ENCODE assay signal across 22 mouse cellular contexts in the genomic region with DNA sequence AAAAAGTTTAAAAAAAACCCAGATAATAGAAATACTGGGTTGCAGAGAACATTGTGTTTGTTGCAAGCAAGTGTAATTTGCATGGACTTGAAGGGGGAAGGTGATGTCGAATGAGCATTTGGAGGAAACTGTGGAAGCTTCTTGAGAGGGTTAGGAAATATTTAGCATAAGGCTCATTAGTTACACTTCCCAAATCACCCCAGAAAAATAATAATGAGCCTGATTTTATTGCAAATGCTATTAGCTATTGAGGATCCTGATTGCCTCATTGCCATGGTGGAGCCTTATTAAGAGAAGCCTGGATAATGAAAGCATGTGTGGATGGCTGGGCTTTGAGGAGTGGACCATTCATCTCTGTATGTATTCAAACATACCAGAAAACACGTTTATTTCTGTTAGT.
DNase-seq lines count a peak whose midpoint lies in the region; ATAC-seq lines count a peak whose summit lies in the region.
"Had no signal": no experiment of that assay in that cellular context is flagged by ENCODE, and none has a peak within 500 bp of the region (broad histone marks: within the 10 kb centered on the region; RNA-seq: fewer than 3 reads in every experiment).

No protein-coding gene starts in this region.

- peak; percentile 85 for ATAC-seq in forebrain, embryonic 11.5 days (replicated peaks; ENCODE audit: low FRiP score)
- 0 out of 2 replicates have a peak, but pooled peaks have one; percentile 19 for ATAC-seq in midbrain, embryonic 12.5 days (ENCODE audit: low FRiP score, low read depth)
- peak; percentile 80 for ATAC-seq in forebrain, embryonic 14.5 days
- peak; percentile 33; the same call in 1 of the 2 replicates for ATAC-seq in forebrain, embryonic 16.5 days
- ATAC-seq in hindbrain, embryonic 16.5 days = no peak
- ATAC-seq: CD4-positive, CD25-positive, alpha-beta regulatory T cell, adult 4 months had no signal

- no peak overlapping the region for H3K4me3 ChIP-seq in forebrain, embryonic 11.5 days (ENCODE audit: low read depth, low read length)
- H3K4me3 ChIP-seq in forebrain, embryonic 10.5 days = no peak overlapping the region
- no peak overlapping the region for H3K4me3 ChIP-seq in midbrain, embryonic 12.5 days
- H3K4me3 ChIP-seq in midbrain, embryonic 10.5 days = no peak overlapping the region
- H3K4me3 ChIP-seq in forebrain, embryonic 14.5 days (ENCODE audit: low read depth, low read length) = no peak overlapping the region
- no peak overlapping the region for H3K4me3 ChIP-seq in forebrain, embryonic 16.5 days (replicated peaks; ENCODE audit: low read length)
- no peak overlapping the region for H3K4me3 ChIP-seq in hindbrain, embryonic 16.5 days (ENCODE audit: low read length)
- H3K4me3 ChIP-seq: embryonic facial prominence, embryonic 10.5 days; embryonic facial prominence, embryonic 12.5 days had no signal

- no peak overlapping the region for H3K9ac ChIP-seq in forebrain, embryonic 11.5 days (ENCODE audit: low read length)
- H3K9ac ChIP-seq in midbrain, embryonic 12.5 days (replicated peaks) = no peak overlapping the region
- H3K9ac ChIP-seq in forebrain, embryonic 14.5 days (ENCODE audit: low read length) = no peak overlapping the region
- H3K9ac ChIP-seq in forebrain, embryonic 16.5 days (replicated peaks; ENCODE audit: low read depth, low read length) = no peak overlapping the region
- H3K9ac ChIP-seq in hindbrain, embryonic 16.5 days (ENCODE audit: low read depth, low read length) = no peak overlapping the region
- H3K9ac ChIP-seq: embryonic facial prominence, embryonic 12.5 days had no signal

- H3K9me3 ChIP-seq in forebrain, embryonic 11.5 days (ENCODE audit: control insufficient read depth, low read length) = no peaks in the 10 kb centered on the region
- H3K9me3 ChIP-seq in forebrain, embryonic 10.5 days = no peaks in the 10 kb centered on the region
- no peaks in the 10 kb centered on the region for H3K9me3 ChIP-seq in midbrain, embryonic 12.5 days
- H3K9me3 ChIP-seq in midbrain, embryonic 10.5 days (replicated peaks) = no peaks in the 10 kb centered on the region
- H3K9me3 ChIP-seq in forebrain, embryonic 14.5 days (replicated peaks; ENCODE audit: control insufficient read depth, low read length) = no peaks in the 10 kb centered on the region
- no peaks in the 10 kb centered on the region for H3K9me3 ChIP-seq in forebrain, embryonic 16.5 days (ENCODE audit: control insufficient read depth, low read length)
- H3K9me3 ChIP-seq in hindbrain, embryonic 16.5 days (ENCODE audit: control insufficient read depth, low read length) = no peaks in the 10 kb centered on the region
- H3K9me3 ChIP-seq: embryonic facial prominence, embryonic 10.5 days; embryonic facial prominence, embryonic 12.5 days; G1E had no signal

- H3K27ac ChIP-seq in forebrain, embryonic 11.5 days (ENCODE audit: low read depth, low read length) = no peak overlapping the region
- no peak overlapping the region for H3K27ac ChIP-seq in forebrain, embryonic 10.5 days
- no peak overlapping the region for H3K27ac ChIP-seq in midbrain, embryonic 12.5 days (replicated peaks)
- no peak overlapping the region for H3K27ac ChIP-seq in midbrain, embryonic 10.5 days (replicated peaks)
- no peak overlapping the region for H3K27ac ChIP-seq in forebrain, embryonic 14.5 days (ENCODE audit: low read depth, low read length)
- no peak overlapping the region for H3K27ac ChIP-seq in forebrain, embryonic 16.5 days (ENCODE audit: low read length)
- H3K27ac ChIP-seq in hindbrain, embryonic 16.5 days (ENCODE audit: low read depth, low read length) = no peak overlapping the region
- H3K27ac ChIP-seq: embryonic facial prominence, embryonic 10.5 days; embryonic facial prominence, embryonic 12.5 days had no signal

- WGBS in forebrain, embryonic 11.5 days = 44% methylated on average over 2 of the region's 2 CpGs
- 60% methylated on average over 2 of the region's 2 CpGs for WGBS in forebrain, embryonic 10.5 days
- WGBS in midbrain, embryonic 12.5 days = 60% methylated on average over 2 of the region's 2 CpGs
- 69% methylated on average over 2 of the region's 2 CpGs for WGBS in midbrain, embryonic 10.5 days
- 10% methylated on average over 2 of the region's 2 CpGs for WGBS in forebrain, embryonic 14.5 days
- 14% methylated on average over 2 of the region's 2 CpGs for WGBS in forebrain, embryonic 16.5 days
- 54% methylated on average over 2 of the region's 2 CpGs for WGBS in hindbrain, embryonic 16.5 days

- no peaks in the 10 kb centered on the region for H3K36me3 ChIP-seq in forebrain, embryonic 11.5 days (ENCODE audit: control insufficient read depth, insufficient read depth, low read length)
- H3K36me3 ChIP-seq in forebrain, embryonic 10.5 days (replicated peaks) = no peaks in the 10 kb centered on the region
- no peaks in the 10 kb centered on the region for H3K36me3 ChIP-seq in midbrain, embryonic 12.5 days
- no peaks in the 10 kb centered on the region for H3K36me3 ChIP-seq in midbrain, embryonic 10.5 days
- no peaks in the 10 kb centered on the region for H3K36me3 ChIP-seq in forebrain, embryonic 14.5 days (ENCODE audit: control insufficient read depth, insufficient read depth, low read length)
- H3K36me3 ChIP-seq in forebrain, embryonic 16.5 days (ENCODE audit: control insufficient read depth, insufficient read depth) = no peaks in the 10 kb centered on the region
- no peaks in the 10 kb centered on the region for H3K36me3 ChIP-seq in hindbrain, embryonic 16.5 days (ENCODE audit: control insufficient read depth, insufficient read depth, low read length)
- H3K36me3 ChIP-seq: embryonic facial prominence, embryonic 10.5 days; embryonic facial prominence, embryonic 12.5 days; G1E had no signal

- no peaks in the 10 kb centered on the region for H3K27me3 ChIP-seq in forebrain, embryonic 11.5 days (ENCODE audit: control insufficient read depth, insufficient read depth, low read length)
- H3K27me3 ChIP-seq in forebrain, embryonic 10.5 days (ENCODE audit: poor library complexity, severe bottlenecking) = no peaks in the 10 kb centered on the region
- H3K27me3 ChIP-seq in midbrain, embryonic 12.5 days = no peaks in the 10 kb centered on the region
- no peaks in the 10 kb centered on the region for H3K27me3 ChIP-seq in midbrain, embryonic 10.5 days (ENCODE audit: low read depth, poor library complexity, severe bottlenecking)
- H3K27me3 ChIP-seq in forebrain, embryonic 14.5 days (replicated peaks; ENCODE audit: control insufficient read depth, insufficient read depth, low read length) = no peaks in the 10 kb centered on the region
- no peaks in the 10 kb centered on the region for H3K27me3 ChIP-seq in forebrain, embryonic 16.5 days (replicated peaks; ENCODE audit: control insufficient read depth, insufficient read depth, low read length)
- no peaks in the 10 kb centered on the region for H3K27me3 ChIP-seq in hindbrain, embryonic 16.5 days (replicated peaks; ENCODE audit: control insufficient read depth, insufficient read depth, low read length)
- H3K27me3 ChIP-seq: CH12.LX; embryonic facial prominence, embryonic 12.5 days had no signal

- DNase-seq in forebrain, embryonic 11.5 days (ENCODE audit: low spot score) = no peak
- DNase-seq in forebrain, embryonic 10.5 days (ENCODE audit: extremely low spot score, low spot score) = no peak
- DNase-seq in midbrain, embryonic 10.5 days (ENCODE audit: low spot score) = no peak
- DNase-seq in forebrain, embryonic 14.5 days (ENCODE audit: low spot score) = peak; percentile 39
- DNase-seq in kidney, postnatal 14 days = no peak
- DNase-seq: adrenal gland, adult 2 months; adrenal gland, postnatal 10 days; adrenal gland, postnatal 25 days; B cell, adult 2 months; cerebellum, adult 11-12 months; cerebellum, adult 2 months; cerebellum, adult 9-10 months; cerebellum, postnatal 10 days; cerebellum, postnatal 25 days had no signal

- no peak overlapping the region for H3K4me2 ChIP-seq in forebrain, embryonic 11.5 days (ENCODE audit: low read depth, low read length, severe bottlenecking)
- no peak overlapping the region for H3K4me2 ChIP-seq in midbrain, embryonic 12.5 days (replicated peaks)
- no peak overlapping the region for H3K4me2 ChIP-seq in forebrain, embryonic 14.5 days (ENCODE audit: low read length)
- H3K4me2 ChIP-seq in forebrain, embryonic 16.5 days (ENCODE audit: low read length) = no peak overlapping the region
- H3K4me2 ChIP-seq in hindbrain, embryonic 16.5 days (ENCODE audit: low read length) = no peak overlapping the region
- H3K4me2 ChIP-seq: embryonic facial prominence, embryonic 12.5 days had no signal

- no peaks in the 10 kb centered on the region for H3K4me1 ChIP-seq in forebrain, embryonic 11.5 days (replicated peaks; ENCODE audit: control insufficient read depth, insufficient read depth, low read length)
- H3K4me1 ChIP-seq in forebrain, embryonic 10.5 days = no peaks in the 10 kb centered on the region
- no peaks in the 10 kb centered on the region for H3K4me1 ChIP-seq in midbrain, embryonic 12.5 days
- H3K4me1 ChIP-seq in midbrain, embryonic 10.5 days = no peaks in the 10 kb centered on the region
- H3K4me1 ChIP-seq in forebrain, embryonic 14.5 days (ENCODE audit: control insufficient read depth, insufficient read depth, low read length) = no peaks in the 10 kb centered on the region
- H3K4me1 ChIP-seq in forebrain, embryonic 16.5 days (replicated peaks; ENCODE audit: control insufficient read depth, insufficient read depth, low read length) = no peaks in the 10 kb centered on the region
- H3K4me1 ChIP-seq in hindbrain, embryonic 16.5 days (ENCODE audit: control insufficient read depth, insufficient read depth, low read depth, low read length) = no peaks in the 10 kb centered on the region
- H3K4me1 ChIP-seq: embryonic facial prominence, embryonic 10.5 days; embryonic facial prominence, embryonic 12.5 days had no signal
